Mouse (Mus musculus): ENCODE measurements around the gene Ccr6. TPM values are rescaled to one million over a fixed set of nuclear protein-coding genes. Genes with fewer than 3 reads are reported as not detected.
"Not testable (repeated sequence)": the region's sequence is repeated elsewhere in the genome, so short reads cannot be mapped to it uniquely, and the experiment has no call there.

Ccr6 gene
- polyA plus RNA-seq, 1 experiment from 2014 or later = not detected

DNA sequence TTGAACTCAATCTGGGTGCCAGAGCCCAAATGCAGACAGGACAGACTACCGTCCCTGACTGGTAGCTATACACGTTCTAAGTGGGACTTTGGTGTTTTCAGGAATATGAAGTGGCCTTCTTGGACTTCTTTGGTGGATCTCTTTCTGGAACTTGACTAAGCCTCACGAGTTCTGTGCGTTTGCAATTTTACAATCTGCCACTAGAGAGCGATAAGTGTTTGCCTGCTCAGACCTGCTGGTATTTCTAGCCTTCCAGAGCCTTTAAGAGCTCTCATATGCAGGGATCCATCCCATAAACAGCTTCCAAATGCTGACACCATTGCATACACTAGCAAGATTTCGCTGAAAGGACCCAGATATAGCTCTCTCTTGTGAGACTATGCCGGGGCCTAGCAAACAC lies 28.8 kb downstream of the Ccr6 start:
- not testable (repeated sequence) for H3K4me2 ChIP-seq (replicated peaks); H3K9me3 ChIP-seq; H3K4me1 ChIP-seq; H3K4me3 ChIP-seq; H3K27me3 ChIP-seq; ATAC-seq (ENCODE audit: low FRiP score, low read depth); H3K27ac ChIP-seq; H3K36me3 ChIP-seq; H3K9ac ChIP-seq
- WGBS = 16% methylated on average over 7 of the region's 7 CpGs

DNA sequence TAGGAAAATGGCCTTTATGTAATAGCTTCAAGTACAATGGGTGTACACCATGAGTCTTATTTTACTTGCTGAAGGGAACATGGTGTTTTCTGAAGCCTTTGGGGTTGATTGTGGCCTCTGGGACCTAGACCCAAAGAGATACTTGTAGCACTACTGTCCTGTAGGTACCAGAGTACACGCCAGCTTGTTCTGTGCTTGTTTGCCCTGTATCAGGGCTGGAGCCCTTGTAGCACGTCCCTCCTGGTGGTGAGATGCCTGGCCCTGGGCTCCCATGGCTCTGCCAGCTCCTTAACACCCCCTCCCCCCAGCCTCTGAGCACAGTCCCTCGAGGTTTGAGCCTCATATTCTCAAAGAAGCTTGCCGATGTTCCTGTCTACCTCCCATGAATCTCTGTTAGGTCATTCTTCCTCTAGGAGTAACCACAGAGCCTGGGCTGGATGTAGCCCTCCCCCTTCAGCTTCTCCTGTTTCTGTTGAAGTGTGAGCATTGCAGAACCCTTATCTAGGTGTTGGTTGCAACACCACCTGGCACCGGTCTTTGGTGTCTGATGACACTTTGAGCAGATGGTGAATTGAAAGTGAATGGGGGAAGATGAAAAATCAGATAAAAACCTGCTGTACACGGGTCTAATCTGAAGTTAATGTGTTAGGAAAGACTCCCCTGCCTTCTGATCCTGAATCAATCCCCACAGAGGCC lies 36.4 kb downstream of the Ccr6 start:
- peaks cover 3% of the 10 kb centered on the region for H3K27me3 ChIP-seq
- ATAC-seq (ENCODE audit: low FRiP score, low read depth) = no peak
- 54% methylated on average over 6 of the region's 6 CpGs for WGBS
- no peaks in the 10 kb centered on the region for H3K36me3 ChIP-seq
- H3K4me2 ChIP-seq (replicated peaks) = no peak overlapping the region
- H3K9ac ChIP-seq = no peak overlapping the region
- no peak overlapping the region for H3K27ac ChIP-seq
- H3K4me1 ChIP-seq = no peaks in the 10 kb centered on the region
- no peaks in the 10 kb centered on the region for H3K9me3 ChIP-seq
- no peak overlapping the region for H3K4me3 ChIP-seq

DNA sequence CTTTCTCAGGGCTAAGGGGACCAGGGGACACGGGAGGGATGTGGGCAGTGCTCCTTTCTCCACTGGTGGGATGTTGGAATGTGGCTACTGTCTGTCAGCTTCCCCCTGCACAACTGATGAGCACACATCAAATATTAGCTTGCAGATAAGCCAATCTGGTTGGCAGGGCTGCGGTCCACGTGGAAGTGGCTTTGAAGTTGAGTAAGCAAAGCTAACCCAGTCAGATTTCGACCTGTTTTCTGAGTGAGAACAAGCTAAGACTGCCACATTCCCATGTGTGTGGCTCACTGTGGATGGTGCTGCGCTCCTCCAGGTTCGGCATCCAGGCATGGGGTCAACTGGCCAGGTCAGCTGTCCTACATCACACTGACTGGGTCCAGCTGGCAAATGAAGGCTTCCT lies 37.1 kb downstream of the Ccr6 start:
- Histone ChIP-seq H3K4me2 (replicated peaks) (no peak overlapping the region), H3K4me3 (no peak overlapping the region), H3K27me3 (peaks cover 3% of the 10 kb centered on the region), H3K27ac (no peak overlapping the region), H3K9me3 (no peaks in the 10 kb centered on the region), H3K36me3 (no peaks in the 10 kb centered on the region), H3K9ac (no peak overlapping the region), H3K4me1 (no peaks in the 10 kb centered on the region)
- no peak for ATAC-seq (ENCODE audit: low FRiP score, low read depth)
- WGBS = 70% methylated on average over 6 of the region's 6 CpGs

DNA sequence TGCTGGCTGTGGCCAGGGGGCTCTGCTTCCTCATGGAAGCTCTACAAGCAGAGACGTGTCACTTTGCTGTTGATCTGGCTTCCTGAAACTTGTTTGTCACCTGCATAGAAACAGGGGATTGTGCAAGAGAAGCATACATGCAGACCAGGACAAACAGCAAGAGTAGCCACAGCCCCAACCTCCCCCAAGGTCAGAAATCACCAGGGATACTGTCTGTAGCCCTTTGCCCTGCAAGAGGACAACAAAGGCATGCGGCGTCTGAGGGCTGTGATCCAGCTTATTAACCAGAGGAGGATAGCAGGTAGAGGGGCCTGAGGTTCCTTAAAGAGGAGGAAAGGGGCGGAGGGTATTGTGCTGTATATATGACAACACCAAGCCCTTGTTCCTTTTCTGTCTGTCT lies 40.2 kb downstream of the Ccr6 start:
- no peak overlapping the region for H3K4me3 ChIP-seq
- peaks cover 3% of the 10 kb centered on the region for H3K27me3 ChIP-seq
- H3K4me1 ChIP-seq = no peaks in the 10 kb centered on the region
- 67% methylated on average over 4 of the region's 4 CpGs for WGBS
- no peak overlapping the region for H3K9ac ChIP-seq
- H3K4me2 ChIP-seq (replicated peaks) = no peak overlapping the region
- H3K9me3 ChIP-seq = 0 out of 2 replicates have a peak, but pooled peaks cover 5% of the 10 kb centered on the region
- ATAC-seq (ENCODE audit: low FRiP score, low read depth) = no peak
- no peak overlapping the region for H3K27ac ChIP-seq
- H3K36me3 ChIP-seq = no peaks in the 10 kb centered on the region

DNA sequence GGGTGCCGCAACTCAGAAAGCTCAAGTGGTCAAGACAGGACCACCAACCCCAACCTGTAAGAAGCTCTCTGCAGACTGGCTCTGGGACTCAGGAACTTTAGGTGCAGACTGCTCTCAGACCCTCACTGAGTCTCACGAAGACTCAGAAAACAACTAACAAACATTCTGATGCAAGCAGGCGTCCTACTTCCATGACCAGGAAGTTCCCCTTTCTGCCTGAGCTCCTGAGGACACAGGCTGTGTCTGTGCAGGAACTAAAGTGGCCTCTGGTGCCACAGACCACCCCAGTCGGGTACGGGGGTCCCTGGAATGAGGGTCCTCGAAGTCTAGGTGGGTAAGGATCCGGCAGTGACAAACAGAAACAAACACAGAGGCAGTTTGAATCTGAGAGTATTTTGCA lies 40.8 kb downstream of the Ccr6 start:
- WGBS = 78% methylated on average over 7 of the region's 7 CpGs
- H3K4me2 ChIP-seq (replicated peaks) = no peak overlapping the region
- H3K36me3 ChIP-seq = no peaks in the 10 kb centered on the region

DNA sequence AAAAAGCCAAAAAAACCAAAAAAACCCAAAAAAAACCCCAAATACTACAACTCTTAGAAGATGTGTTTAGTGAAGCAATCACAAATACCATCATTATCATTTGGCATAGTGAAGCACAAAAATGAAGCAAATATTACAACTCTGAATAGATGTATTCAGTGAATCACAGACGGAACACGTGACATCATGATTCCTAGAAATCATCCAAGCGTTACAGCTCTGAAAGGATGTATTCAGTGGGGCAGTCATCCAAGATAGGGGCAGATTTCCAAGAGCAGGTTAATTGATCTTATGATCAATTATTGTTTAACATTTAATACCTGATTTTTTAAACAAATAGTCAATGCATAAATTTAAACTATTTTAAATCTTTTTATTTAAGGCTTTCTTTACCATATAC lies 41.4 kb downstream of the Ccr6 start:
- 87% methylated on average over 3 of the region's 3 CpGs for WGBS
- Histone ChIP-seq H3K9ac (no peak overlapping the region), H3K36me3 (no peaks in the 10 kb centered on the region), H3K27me3 (peaks cover 3% of the 10 kb centered on the region), H3K27ac (no peak overlapping the region), H3K9me3 (0 out of 2 replicates have a peak, but pooled peaks cover 5% of the 10 kb centered on the region), H3K4me3 (no peak overlapping the region), H3K4me1 (no peaks in the 10 kb centered on the region), H3K4me2 (replicated peaks) (no peak overlapping the region)
- ATAC-seq (ENCODE audit: low FRiP score, low read depth) = no peak

More for the DNA sequence above, 40.8 kb downstream of the Ccr6 start:
- Histone ChIP-seq H3K27ac (no peak overlapping the region), H3K4me3 (no peak overlapping the region), H3K9me3 (0 out of 2 replicates have a peak, but pooled peaks cover 5% of the 10 kb centered on the region), H3K27me3 (peaks cover 3% of the 10 kb centered on the region), H3K9ac (no peak overlapping the region), H3K4me1 (no peaks in the 10 kb centered on the region)
- no peak for ATAC-seq (ENCODE audit: low FRiP score, low read depth)

DNA sequence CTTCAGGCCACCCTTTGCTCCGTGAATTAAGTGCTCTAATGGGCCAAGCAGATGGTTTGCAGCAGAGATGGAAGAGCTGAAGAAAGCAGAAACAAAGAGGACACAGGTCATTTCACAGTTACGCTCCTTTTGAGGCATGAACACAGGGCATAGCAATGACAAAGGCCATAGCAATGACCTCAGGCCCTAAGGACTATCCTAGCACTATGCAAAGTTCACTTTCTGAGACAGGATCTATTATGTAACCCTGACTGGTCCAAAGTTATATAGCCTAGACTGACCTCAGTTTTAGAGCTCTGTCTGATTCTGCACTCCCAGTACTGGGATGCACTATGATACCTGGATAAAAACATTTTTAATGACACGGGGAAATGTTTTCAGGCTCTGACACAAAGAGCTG lies 42.5 kb downstream of the Ccr6 start:
- Histone ChIP-seq H3K27ac (no peak overlapping the region), H3K4me1 (0 out of 2 replicates have a peak, but pooled peaks cover 4% of the 10 kb centered on the region), H3K36me3 (no peaks in the 10 kb centered on the region), H3K4me3 (no peak overlapping the region), H3K9me3 (0 out of 2 replicates have a peak, but pooled peaks cover 5% of the 10 kb centered on the region), H3K4me2 (replicated peaks) (no peak overlapping the region), H3K27me3 (peaks cover 2% of the 10 kb centered on the region; the same call in 1 of the 2 replicates), H3K9ac (no peak overlapping the region)
- whole genome bisulfite sequencing = 59% methylated on average over 3 of the region's 3 CpGs
- ATAC-seq (ENCODE audit: low FRiP score, low read depth) = no peak

DNA sequence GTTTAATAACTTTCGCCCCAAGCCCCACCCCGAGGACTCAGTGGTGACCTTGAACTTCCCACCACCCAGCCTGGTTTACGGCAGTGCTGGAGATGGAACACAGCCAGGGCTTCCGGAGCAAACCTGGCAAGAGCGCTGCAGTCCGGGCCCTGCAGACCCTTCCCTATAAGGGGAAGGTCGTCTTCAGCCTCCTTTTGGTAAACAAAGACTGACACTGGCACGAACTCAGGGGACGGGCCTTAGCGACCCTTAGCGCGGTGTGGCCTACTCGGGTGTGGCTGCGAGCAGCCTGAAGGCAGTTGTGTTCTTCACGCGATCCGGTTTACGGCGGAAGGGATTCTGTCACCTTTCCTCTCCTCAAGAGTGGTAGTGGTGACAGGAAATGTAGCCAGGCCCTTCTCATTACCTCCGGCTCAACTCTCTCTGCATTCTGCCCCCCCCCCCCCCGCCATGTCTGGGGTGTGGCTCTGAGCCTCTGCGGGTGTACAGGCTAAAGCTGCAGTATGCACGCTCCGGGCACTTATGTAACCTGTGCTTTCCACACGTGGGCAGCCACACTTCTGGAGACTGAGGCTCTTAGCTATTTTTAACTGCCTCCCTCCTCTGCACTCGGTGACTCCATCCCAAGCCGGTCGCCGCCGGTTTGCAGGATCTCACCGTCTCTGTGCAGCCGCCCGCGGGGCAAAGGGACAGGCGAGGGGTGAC lies 47.1 kb downstream of the Ccr6 start, which contains the start of gene Mpc1:
TSS of gene Mpc1 (plus strand) at position 84 of the 705 bp plus-strand sequence.
- H3K9me3 ChIP-seq = 0 out of 2 replicates have a peak, but pooled peaks cover 5% of the 10 kb centered on the region
- H3K4me1 ChIP-seq = peaks cover 18% of the 10 kb centered on the region
- H3K4me2 ChIP-seq (replicated peaks) = peak within 1 kb of the TSS; percentile 100
- ATAC-seq (ENCODE audit: low FRiP score, low read depth) = peak; percentile 81
- WGBS = 1% methylated on average over 35 of the region's 35 CpGs
- H3K27me3 ChIP-seq = 0 out of 2 replicates have a peak, but pooled peaks cover 3% of the 10 kb centered on the region
- peak within 1 kb of the TSS; percentile 83 for H3K9ac ChIP-seq
- H3K36me3 ChIP-seq = no peaks in the 10 kb centered on the region
- peak within 1 kb of the TSS; percentile 90 for H3K4me3 ChIP-seq
- peak within 1 kb of the TSS; percentile 92 for H3K27ac ChIP-seq

DNA sequence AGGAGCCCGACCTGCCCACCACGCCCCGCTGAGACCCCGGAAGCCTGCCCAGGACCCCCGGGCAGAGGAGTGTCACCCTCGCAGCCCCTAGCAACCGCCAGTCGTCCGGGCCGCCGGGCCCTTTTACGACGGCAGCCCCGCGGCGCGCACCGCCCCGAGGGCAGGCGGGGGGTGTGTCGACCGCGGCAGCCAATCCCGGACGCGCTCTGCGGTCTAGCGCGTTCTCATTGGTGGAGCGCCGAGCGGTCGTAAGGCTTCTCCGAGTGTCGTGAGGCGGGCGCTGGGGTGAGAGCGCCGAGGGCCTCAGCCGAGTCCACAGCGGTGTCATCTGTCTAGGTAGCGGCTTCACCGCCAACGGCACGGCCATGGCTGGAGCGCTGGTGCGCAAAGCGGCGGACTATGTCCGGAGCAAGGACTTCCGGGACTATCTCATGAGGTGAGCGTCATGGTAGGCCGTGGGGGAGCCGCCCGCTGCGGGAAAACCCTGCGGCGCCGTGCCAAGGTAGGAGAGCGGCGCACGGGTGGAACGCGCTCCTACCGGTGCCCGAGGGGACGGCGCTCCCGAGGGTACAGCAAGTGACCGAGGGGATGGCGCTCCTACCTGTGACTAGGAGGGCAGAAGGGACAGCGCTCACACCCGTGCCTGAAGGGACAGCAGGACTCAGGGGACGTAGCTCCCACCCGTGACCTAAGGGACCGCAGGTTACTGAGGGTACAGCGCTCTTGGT lies 47.8 kb downstream of the Ccr6 start:
- 0 out of 2 replicates have a peak, but pooled peaks cover 5% of the 10 kb centered on the region for H3K9me3 ChIP-seq
- under 1% methylated on average over 77 of the region's 77 CpGs for WGBS
- peak overlapping the region; percentile 92 for H3K27ac ChIP-seq
- H3K4me1 ChIP-seq = peaks cover 18% of the 10 kb centered on the region
- H3K36me3 ChIP-seq = no peaks in the 10 kb centered on the region
- peak overlapping the region; percentile 83 for H3K9ac ChIP-seq
- peak overlapping the region; percentile 100 for H3K4me2 ChIP-seq (replicated peaks)
- H3K4me3 ChIP-seq = peak overlapping the region; percentile 90
- 0 out of 2 replicates have a peak, but pooled peaks cover 3% of the 10 kb centered on the region for H3K27me3 ChIP-seq
- peak; percentile 98 for ATAC-seq (ENCODE audit: low FRiP score, low read depth)

DNA sequence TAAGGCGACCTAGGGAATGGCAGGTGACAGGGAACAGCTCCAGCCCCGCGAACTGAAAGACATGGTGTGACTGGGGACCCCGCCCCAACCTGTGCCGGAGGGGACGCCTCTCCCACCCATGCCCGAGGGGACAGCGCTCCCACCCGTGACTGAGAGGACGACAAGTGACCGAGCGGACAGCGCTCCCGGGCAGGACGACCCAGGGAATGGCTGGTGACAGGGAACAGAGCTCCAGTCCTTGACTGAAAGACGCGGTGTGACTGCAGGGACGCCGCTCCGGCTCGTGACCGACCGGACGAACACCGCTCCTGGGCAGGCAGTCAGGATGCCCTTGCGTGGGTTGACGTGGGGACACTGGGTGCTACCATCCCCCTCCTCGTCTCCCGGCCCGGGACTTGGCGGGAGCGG lies 48.4 kb downstream of the Ccr6 start:
- ATAC-seq (ENCODE audit: low FRiP score, low read depth) = peak; percentile 21
- Histone ChIP-seq H3K4me3 (peak overlapping the region; percentile 90), H3K27ac (no peak overlapping the region), H3K4me1 (peaks cover 18% of the 10 kb centered on the region), H3K36me3 (peaks cover 4% of the 10 kb centered on the region), H3K4me2 (replicated peaks) (peak overlapping the region; percentile 100), H3K9me3 (0 out of 2 replicates have a peak, but pooled peaks cover 5% of the 10 kb centered on the region), H3K27me3 (0 out of 2 replicates have a peak, but pooled peaks cover 3% of the 10 kb centered on the region), H3K9ac (peak overlapping the region; percentile 83)
- WGBS = under 1% methylated on average over 32 of the region's 32 CpGs

DNA sequence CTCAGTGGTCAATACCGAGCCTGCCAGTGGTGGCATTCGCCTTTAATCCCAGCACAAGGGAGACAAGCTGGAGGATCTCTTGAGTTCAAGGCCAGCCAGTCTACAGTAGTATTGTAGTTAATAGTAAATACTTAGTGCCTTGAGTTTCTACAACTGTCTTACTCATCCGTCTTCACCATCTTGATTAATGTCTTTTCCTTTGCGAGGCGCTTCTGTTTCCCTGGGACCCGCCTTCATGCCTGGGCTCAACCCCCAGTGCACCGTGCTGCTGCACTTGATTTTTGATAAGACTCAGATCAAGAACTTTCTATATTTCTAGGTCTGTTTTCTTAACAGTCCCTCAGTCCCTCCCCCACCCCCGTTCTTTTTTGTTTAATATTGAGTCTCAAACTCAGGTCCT lies 49.2 kb downstream of the Ccr6 start:
- WGBS = 42% methylated on average over 8 of the region's 8 CpGs
- H3K9me3 ChIP-seq = 0 out of 2 replicates have a peak, but pooled peaks cover 5% of the 10 kb centered on the region
- peak overlapping the region; percentile 90 for H3K4me3 ChIP-seq
- peak overlapping the region; percentile 100 for H3K4me2 ChIP-seq (replicated peaks)
- peaks cover 10% of the 10 kb centered on the region for H3K36me3 ChIP-seq
- H3K4me1 ChIP-seq = peaks cover 18% of the 10 kb centered on the region
- 0 out of 2 replicates have a peak, but pooled peaks cover 3% of the 10 kb centered on the region for H3K27me3 ChIP-seq
- no peak for ATAC-seq (ENCODE audit: low FRiP score, low read depth)
- peak overlapping the region; percentile 39; the same call in 1 of the 2 replicates for H3K9ac ChIP-seq
- H3K27ac ChIP-seq = no peak overlapping the region

Measured in limb, embryonic 13.5 days (tissue).